Mouse (Mus musculus) heart, postnatal 0 days (tissue): ENCODE measurements around the gene Hsph1.
A peak's percentile ranks its signal among the peaks of the same experiment; 100 is the strongest.

Experiments used
- CTCF ChIP-seq: IDR thresholded peaks from 2 replicates; pipeline ENCODE4 v1.5.1; 2016; ENCODE audit warnings: antibody characterized with exemption, control low read depth, low read depth
- EP300 ChIP-seq: IDR thresholded peaks from 2 replicates; pipeline ENCODE4 v1.6.1; 2016; ENCODE audit warnings: antibody characterized with exemption, low read depth

DNA sequence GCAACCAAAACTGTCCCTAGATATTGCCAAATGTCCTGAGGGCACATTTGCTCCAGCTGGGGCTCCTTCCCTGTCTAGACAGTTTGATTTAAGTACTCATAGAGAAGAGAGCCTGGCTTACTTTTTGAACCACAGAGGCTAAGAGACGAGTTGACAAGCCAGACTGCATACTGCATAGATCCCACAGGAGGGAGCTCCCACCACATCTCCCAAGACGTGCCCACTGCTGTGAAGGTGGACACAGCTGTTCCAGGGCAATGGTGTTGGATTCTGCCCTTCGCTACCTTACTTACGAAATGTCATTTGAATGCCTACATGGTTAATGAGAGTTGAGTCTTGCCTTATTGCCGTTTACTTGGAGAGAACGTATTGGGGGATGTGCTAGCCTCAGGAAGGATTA is 6.2 kb upstream of the Hsph1 start:
- TF ChIP-seq CTCF (peak; percentile 55), EP300 (no peak)
